Mouse (Mus musculus) lung, postnatal 36 days (tissue): ENCODE measurements around the gene Slc25a19.
A peak's percentile ranks its signal among the peaks of the same experiment; 100 is the strongest.

Experiments used
- DNase-seq: peaks from one replicate; pipeline ENCODE4 v3.0.0; 2022; ENCODE audit warnings: mixed read lengths

Slc25a19 gene

DNA sequence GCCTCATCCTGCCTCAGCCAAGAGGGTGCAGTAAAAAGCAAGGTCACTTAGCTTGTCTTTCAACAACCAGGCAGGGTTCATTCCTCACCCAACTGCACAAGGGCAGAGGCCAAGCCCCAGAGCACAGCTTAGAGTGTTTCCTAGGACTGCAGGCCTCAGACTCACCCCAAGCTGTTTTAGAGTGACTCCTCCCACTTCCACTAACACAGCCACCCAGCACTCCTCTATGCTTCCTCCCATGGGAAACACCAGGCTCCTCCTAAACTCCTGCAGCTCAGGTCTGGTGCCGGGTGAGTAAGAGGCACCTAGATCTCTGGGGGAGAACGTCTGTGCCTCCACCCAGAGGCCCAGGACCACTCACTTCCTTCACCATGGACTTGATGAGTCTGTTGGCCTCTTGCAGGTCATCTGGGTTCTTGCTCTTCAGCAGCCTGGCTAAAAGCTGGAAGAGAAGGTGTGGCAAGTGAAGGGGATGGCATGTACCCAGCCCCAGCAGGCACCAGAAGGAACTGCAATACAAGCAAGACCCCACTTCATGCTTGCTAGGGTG lies 37.5 kb downstream of the Slc25a19 start:
- no peak for DNase-seq

DNA sequence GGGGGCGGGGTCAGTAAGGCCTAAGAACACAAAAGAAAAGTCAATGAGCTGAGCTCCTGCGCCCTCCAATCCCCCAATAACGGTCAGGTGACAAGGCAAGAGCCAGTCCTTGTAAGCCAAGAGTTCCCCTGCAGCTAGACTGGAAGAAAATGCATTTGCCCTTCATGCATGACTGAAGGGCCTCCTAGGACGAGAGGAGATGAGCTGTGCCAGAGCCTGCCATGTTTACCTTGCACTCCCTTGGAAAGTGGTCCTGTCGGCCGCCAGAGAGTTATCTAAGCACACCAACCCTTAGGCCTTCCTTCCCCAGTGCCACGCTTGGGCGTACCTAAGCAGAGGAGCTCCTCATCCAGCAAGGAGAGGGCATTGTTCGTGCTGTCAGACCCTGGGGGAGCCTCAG lies 40.1 kb downstream of the Slc25a19 start:
- DNase-seq = no peak

DNA sequence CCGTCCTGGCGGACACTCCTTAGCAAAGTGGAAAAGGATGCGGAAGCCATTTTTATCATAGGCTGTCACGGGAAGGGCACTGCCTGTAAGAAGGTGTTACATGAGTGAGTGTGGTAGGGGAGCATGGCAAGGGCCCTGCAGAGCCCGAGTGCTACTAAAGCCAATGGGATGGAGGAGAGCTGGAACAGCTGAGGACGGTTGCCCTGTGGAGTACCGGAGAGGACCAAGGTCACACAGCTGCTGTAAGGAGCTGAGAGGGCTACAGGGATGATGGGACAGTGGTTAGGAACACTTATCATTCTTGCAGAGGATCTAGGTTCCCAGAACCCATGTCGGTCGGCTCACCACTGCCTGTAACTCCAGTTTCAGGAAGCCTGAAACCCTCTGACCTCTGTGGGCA lies 41.7 kb downstream of the Slc25a19 start:
- DNase-seq = no peak

- peak; percentile 57 for DNase-seq
These were observed 42.5 kb downstream of the Slc25a19 start for GRCm38 (mm10) chr11:115585573-115586100.

DNA sequence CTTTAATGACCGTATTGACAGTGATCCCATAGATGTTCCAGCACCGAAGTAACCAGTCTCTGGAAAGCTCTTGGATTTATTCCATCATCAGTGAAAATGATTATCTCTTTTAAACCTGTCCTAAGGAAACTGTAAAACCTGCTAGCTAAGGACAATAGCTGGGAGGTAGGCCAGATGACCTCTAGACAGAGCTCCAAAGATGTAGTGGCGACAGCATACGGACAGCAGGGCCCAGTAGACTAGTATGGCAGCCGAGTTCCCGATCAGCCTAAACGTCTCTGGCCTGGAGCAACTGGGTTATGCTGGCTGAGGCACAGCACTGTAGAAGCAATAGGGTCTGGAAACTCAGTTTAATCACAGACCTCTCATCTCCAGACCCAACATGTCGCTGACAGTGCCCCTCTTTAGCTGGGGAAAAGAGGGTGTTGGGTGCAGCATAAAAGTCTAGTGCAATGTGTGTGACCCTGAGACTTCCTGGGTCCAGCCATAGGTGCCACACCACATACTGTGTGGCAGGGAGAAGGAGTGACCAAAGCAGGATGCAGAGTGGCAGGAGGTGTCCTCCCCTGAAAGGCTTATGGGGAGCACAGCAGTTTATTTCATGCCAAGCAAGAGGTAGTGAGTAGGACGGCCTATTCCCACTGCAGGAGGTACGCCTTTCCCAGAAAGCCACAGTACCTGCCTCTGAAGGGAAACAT lies 43.6 kb downstream of the Slc25a19 start:
- DNase-seq = no peak

- DNase-seq = no peak
These were observed 45.0 kb downstream of the Slc25a19 start for GRCm38 (mm10) chr11:115582913-115583606.

GRCm38 (mm10) chr11:115579080-115579479 lies 49.0 kb downstream of the Slc25a19 start:
- DNase-seq = no peak

DNA sequence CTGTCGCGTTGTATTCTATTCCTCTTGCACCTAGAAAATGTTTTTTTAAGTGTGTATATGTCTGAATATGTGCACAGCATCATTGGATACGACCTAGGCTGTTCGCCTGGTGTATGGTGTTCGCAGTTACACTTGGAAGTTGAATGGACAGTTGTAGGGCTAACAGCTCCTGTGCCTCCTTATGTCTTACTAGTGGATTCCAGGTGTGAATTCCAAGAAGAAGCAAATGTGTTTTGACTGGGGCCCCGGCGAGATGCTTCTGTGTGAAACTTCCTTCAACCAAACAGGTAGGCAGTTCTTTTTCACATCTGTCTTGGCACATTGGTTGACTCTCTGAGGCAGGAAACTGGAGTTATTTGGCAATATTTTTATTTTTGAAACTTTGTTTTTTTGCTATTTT lies 63.1 kb downstream of the Slc25a19 start:
- DNase-seq = no peak
